Mouse (Mus musculus) lung, postnatal 0 days (tissue): ENCODE results near the gene Lekr1.

ENCODE experiments used
- CTCF ChIP-seq: IDR thresholded peaks from 2 replicates; pipeline ENCODE4 v1.5.1; 2016; ENCODE audit warnings: antibody characterized with exemption, mild to moderate bottlenecking
- EP300 ChIP-seq: IDR thresholded peaks from 2 replicates; pipeline ENCODE4 v1.6.1; 2016; ENCODE audit warnings: antibody characterized with exemption, mild to moderate bottlenecking, control low read depth

DNA sequence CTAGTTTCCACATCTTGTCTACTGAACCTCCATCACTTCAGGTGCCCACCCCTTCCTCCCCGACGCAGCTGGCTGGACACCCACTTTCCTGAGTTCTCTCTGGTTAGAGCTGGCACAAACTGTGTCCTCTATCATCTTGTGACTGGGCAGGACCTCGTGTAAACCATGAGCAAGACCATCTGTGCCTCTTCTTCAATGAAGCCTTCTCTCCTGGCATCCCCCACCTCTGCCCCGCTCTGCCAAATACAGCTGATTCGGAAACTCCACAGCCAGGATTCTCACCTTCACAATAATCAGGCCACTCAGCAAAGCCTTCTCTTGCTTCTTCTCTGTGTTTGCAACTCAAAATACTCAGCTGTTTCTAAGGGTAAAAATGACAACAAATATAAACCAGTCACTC, 161.4 kb downstream of the Lekr1 start:
- TF ChIP-seq CTCF (no peak), EP300 (no peak)
